Mouse (Mus musculus) urinary bladder, postnatal 36 days (tissue): ENCODE data around the gene Nop16.
A peak's percentile ranks its signal among the peaks of the same experiment; 100 is the strongest.

Source experiments
- DNase-seq, 2 experiments: peaks; one replicate each; pipeline ENCODE4 v3.0.0; 2022; ENCODE audit warnings: low spot score in 2 of 2, mixed read lengths in 1 of 2

Nop16 gene

GRCm38 (mm10) chr13:54596107-54596690, 6.3 kb upstream of the Nop16 start:
- DNase-seq = no peak

GRCm38 (mm10) chr13:54593617-54594016, 3.7 kb upstream of the Nop16 start:
- DNase-seq = no peak

GRCm38 (mm10) chr13:54591776-54592356, 2.0 kb upstream of the Nop16 start:
- DNase-seq = no peak

GRCm38 (mm10) chr13:54589414-54589995, 385 bp downstream of the Nop16 start:
- DNase-seq = no peak

- DNase-seq = no peak
Observed at GRCm38 (mm10) chr13:54585831-54586230, 4.1 kb downstream of the Nop16 start.

- DNase-seq = no peak
Observed at GRCm38 (mm10) chr13:54582860-54583259, 7.0 kb downstream of the Nop16 start.

- DNase-seq = no peak
Observed at GRCm38 (mm10) chr13:54582126-54582525, 7.8 kb downstream of the Nop16 start.

GRCm38 (mm10) chr13:54581385-54581784, 8.5 kb downstream of the Nop16 start:
- DNase-seq = peak in 1 of 2 experiments; percentile 31

- DNase-seq = no peak
Observed at GRCm38 (mm10) chr13:54577652-54578507, 12.0 kb downstream of the Nop16 start.

- DNase-seq = peak in 1 of 2 experiments; percentile 22
Observed at GRCm38 (mm10) chr13:54575489-54575888, 14.4 kb downstream of the Nop16 start.

GRCm38 (mm10) chr13:54574854-54575481, 14.9 kb downstream of the Nop16 start, which contains the start of gene Arl10:
TSS of gene Arl10 (plus strand) at chr13:54575015.
- DNase-seq = peak; percentile 65 to 78

GRCm38 (mm10) chr13:54572621-54573020, 17.3 kb downstream of the Nop16 start:
- DNase-seq = no peak

- no peak for DNase-seq
Observed at GRCm38 (mm10) chr13:54571637-54572036, 18.3 kb downstream of the Nop16 start.

- no peak for DNase-seq
Observed at GRCm38 (mm10) chr13:54570736-54571135, 19.2 kb downstream of the Nop16 start.

GRCm38 (mm10) chr13:54569282-54569681, 20.6 kb downstream of the Nop16 start:
- no peak for DNase-seq

GRCm38 (mm10) chr13:54568380-54568779, 21.5 kb downstream of the Nop16 start:
- no peak for DNase-seq

- DNase-seq = peak; percentile 20 to 36
Observed at GRCm38 (mm10) chr13:54565594-54566345, 24.1 kb downstream of the Nop16 start.

- peak; percentile 93 to 95 for DNase-seq
Observed at GRCm38 (mm10) chr13:54565201-54565581, 24.7 kb downstream of the Nop16 start, which contains the start of gene 4833439L19Rik. TSS of gene 4833439L19Rik (minus strand) at chr13:54565435.

- no peak for DNase-seq
Observed at GRCm38 (mm10) chr13:54564232-54565200, 25.4 kb downstream of the Nop16 start.

GRCm38 (mm10) chr13:54562562-54562961, 27.3 kb downstream of the Nop16 start:
- DNase-seq = no peak
